27 mouse cellular contexts compared by ENCODE assay signal in the genomic region with DNA sequence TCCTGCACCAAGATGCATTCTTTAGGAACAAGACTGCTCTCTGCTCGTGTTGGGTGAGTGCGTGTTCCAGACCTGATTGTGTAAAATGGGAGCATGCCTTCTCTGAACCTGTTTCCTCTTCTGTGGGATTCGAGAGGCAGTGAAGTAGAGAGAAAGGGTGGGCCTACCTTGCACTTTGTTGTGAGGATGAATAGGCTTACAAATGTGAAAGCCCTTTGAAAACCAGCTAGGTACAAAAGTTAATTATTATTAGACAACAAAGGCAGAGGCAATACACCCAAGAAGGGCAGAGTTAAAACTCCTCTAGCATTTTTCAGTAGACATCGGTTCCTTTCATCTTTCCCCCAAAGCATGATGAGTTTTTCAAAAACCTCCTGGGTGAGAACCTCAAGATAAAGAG. TPM values are rescaled to one million over a fixed set of nuclear protein-coding genes. Genes with fewer than 3 reads are reported as not detected.
DNase-seq lines count a peak whose midpoint lies in the region; ATAC-seq and TF ChIP-seq lines count a peak whose summit lies in the region.
"Had no signal": no experiment of that assay in that cellular context is flagged by ENCODE, and none has a peak within 500 bp of the region (broad histone marks: within the 10 kb centered on the region; RNA-seq: fewer than 3 reads in every experiment).

No protein-coding gene starts in this region.

- H3K9me3 ChIP-seq in intestine, embryonic 16.5 days (ENCODE audit: control insufficient read depth, low read length) = no peaks in the 10 kb centered on the region
- no peaks in the 10 kb centered on the region for H3K9me3 ChIP-seq in kidney, postnatal 0 days (replicated peaks; ENCODE audit: low read length)
- no peaks in the 10 kb centered on the region for H3K9me3 ChIP-seq in stomach, embryonic 15.5 days
- H3K9me3 ChIP-seq in limb, embryonic 10.5 days (replicated peaks) = no peaks in the 10 kb centered on the region
- H3K9me3 ChIP-seq in forebrain, embryonic 14.5 days (replicated peaks; ENCODE audit: control insufficient read depth, low read length) = no peaks in the 10 kb centered on the region
- H3K9me3 ChIP-seq: embryonic facial prominence, embryonic 13.5 days; forebrain, embryonic 15.5 days; G1E; heart, embryonic 12.5 days; hindbrain, embryonic 10.5 days; limb, embryonic 15.5 days; liver, embryonic 15.5 days; midbrain, embryonic 10.5 days had no signal

- DNase-seq in kidney, adult 2 months = peak; percentile 80
- DNase-seq in kidney, postnatal 0 days (ENCODE audit: low spot score) = peak; percentile 64
- no peak for DNase-seq in limb, embryonic 10.5 days (ENCODE audit: low spot score)
- DNase-seq in cerebellum, adult 9-11 months = no peak
- no peak for DNase-seq in forebrain, embryonic 14.5 days (ENCODE audit: low spot score)
- DNase-seq: adrenal gland, adult 8-10 months; B cell, adult 2 months; cerebellum, adult 18-20 months; cerebellum, postnatal 36 days; embryo, embryonic 11 days; gastrocnemius, postnatal 25 days; heart, adult 18-20 months; heart, postnatal 10 days; lung, postnatal 4 days; thymus, postnatal 25 days had no signal

- no peak overlapping the region for H3K4me2 ChIP-seq in intestine, embryonic 16.5 days (ENCODE audit: low read depth, low read length)
- H3K4me2 ChIP-seq in kidney, postnatal 0 days (ENCODE audit: low read length) = peak overlapping the region; percentile 25; the same call in 1 of the 2 replicates
- H3K4me2 ChIP-seq in stomach, embryonic 15.5 days = no peak overlapping the region
- H3K4me2 ChIP-seq in forebrain, embryonic 14.5 days (ENCODE audit: low read length) = no peak overlapping the region
- H3K4me2 ChIP-seq: embryonic facial prominence, embryonic 13.5 days; forebrain, embryonic 15.5 days; heart, embryonic 12.5 days; limb, embryonic 15.5 days; liver, embryonic 15.5 days had no signal

- TF ChIP-seq CTCF in kidney, adult 2 months (conservative IDR thresholded peaks at IDR 0.05; ENCODE audit: insufficient read depth, insufficient read length, low read depth, low read length) = no peak
- no peak for TF ChIP-seq CTCF in kidney, postnatal 0 days (IDR thresholded peaks at IDR 0.05; ENCODE audit: low read depth)

- no peak overlapping the region for H3K4me3 ChIP-seq in intestine, embryonic 16.5 days (ENCODE audit: low read length)
- H3K4me3 ChIP-seq in kidney, adult 2 months (ENCODE audit: insufficient read depth, low read depth, low read length) = no peak overlapping the region
- H3K4me3 ChIP-seq in kidney, postnatal 0 days (replicated peaks; ENCODE audit: low read depth, low read length) = no peak overlapping the region
- H3K4me3 ChIP-seq in stomach, embryonic 15.5 days (replicated peaks) = no peak overlapping the region
- H3K4me3 ChIP-seq in limb, embryonic 10.5 days = no peak overlapping the region
- H3K4me3 ChIP-seq in forebrain, embryonic 14.5 days (ENCODE audit: low read depth, low read length) = no peak overlapping the region
- H3K4me3 ChIP-seq: embryonic facial prominence, embryonic 13.5 days; forebrain, embryonic 15.5 days; heart, embryonic 12.5 days; hindbrain, embryonic 10.5 days; limb, embryonic 15.5 days; liver, embryonic 15.5 days; midbrain, embryonic 10.5 days had no signal

- 54% methylated on average over 4 of the region's 4 CpGs for WGBS in intestine, embryonic 16.5 days
- WGBS in kidney, adult 2 months = 37% methylated on average over 4 of the region's 4 CpGs
- 46% methylated on average over 4 of the region's 4 CpGs for WGBS in kidney, postnatal 0 days
- WGBS in stomach, embryonic 15.5 days = 59% methylated on average over 4 of the region's 4 CpGs
- 80% methylated on average over 4 of the region's 4 CpGs for WGBS in limb, embryonic 10.5 days
- WGBS in forebrain, embryonic 14.5 days = 32% methylated on average over 4 of the region's 4 CpGs

- peak; percentile 71 for ATAC-seq in intestine, embryonic 16.5 days
- no peak; the same call in 1 of the 2 replicates for ATAC-seq in kidney, postnatal 0 days (replicated peaks; ENCODE audit: low FRiP score, low read depth)
- ATAC-seq in stomach, embryonic 15.5 days (ENCODE audit: insufficient read depth, low FRiP score, low read depth) = no peak
- no peak for ATAC-seq in forebrain, embryonic 14.5 days
- ATAC-seq: activated CD4-positive, CD25-positive, alpha-beta regulatory T cell, adult 4 months; forebrain, embryonic 15.5 days had no signal

- no peak for TF ChIP-seq POLR2A in kidney, adult 2 months (IDR thresholded peaks at IDR 0.05; ENCODE audit: low read depth, low read length)

- peaks cover 27% of the 10 kb centered on the region for H3K27me3 ChIP-seq in intestine, embryonic 16.5 days (replicated peaks; ENCODE audit: control insufficient read depth, insufficient read depth, low read length)
- no peaks in the 10 kb centered on the region for H3K27me3 ChIP-seq in kidney, adult 2 months (replicated peaks; ENCODE audit: control insufficient read depth, insufficient read depth, low read length)
- H3K27me3 ChIP-seq in kidney, postnatal 0 days (ENCODE audit: insufficient read depth, low read length) = peaks cover 8% of the 10 kb centered on the region; the same call in 1 of the 2 replicates
- H3K27me3 ChIP-seq in stomach, embryonic 15.5 days (replicated peaks) = peaks cover 28% of the 10 kb centered on the region
- H3K27me3 ChIP-seq in limb, embryonic 10.5 days (ENCODE audit: low read depth, poor library complexity, severe bottlenecking) = peaks cover 59% of the 10 kb centered on the region
- H3K27me3 ChIP-seq in forebrain, embryonic 14.5 days (replicated peaks; ENCODE audit: control insufficient read depth, insufficient read depth, low read length) = peaks cover 37% of the 10 kb centered on the region

- no peaks in the 10 kb centered on the region for H3K36me3 ChIP-seq in intestine, embryonic 16.5 days (ENCODE audit: control insufficient read depth, insufficient read depth, low read length)
- H3K36me3 ChIP-seq in kidney, adult 2 months (ENCODE audit: control insufficient read depth, insufficient read depth, low read length) = no peaks in the 10 kb centered on the region
- no peaks in the 10 kb centered on the region for H3K36me3 ChIP-seq in kidney, postnatal 0 days (ENCODE audit: insufficient read depth, low read length)
- no peaks in the 10 kb centered on the region for H3K36me3 ChIP-seq in stomach, embryonic 15.5 days
- H3K36me3 ChIP-seq in limb, embryonic 10.5 days = no peaks in the 10 kb centered on the region
- no peaks in the 10 kb centered on the region for H3K36me3 ChIP-seq in forebrain, embryonic 14.5 days (ENCODE audit: control insufficient read depth, insufficient read depth, low read length)
- H3K36me3 ChIP-seq: embryonic facial prominence, embryonic 13.5 days; forebrain, embryonic 15.5 days; G1E; heart, embryonic 12.5 days; hindbrain, embryonic 10.5 days; limb, embryonic 15.5 days; liver, embryonic 15.5 days; midbrain, embryonic 10.5 days had no signal

- 0 out of 2 replicates have a peak overlapping the region, but pooled peaks have one; percentile 43 for H3K27ac ChIP-seq in intestine, embryonic 16.5 days (ENCODE audit: low read length)
- H3K27ac ChIP-seq in kidney, adult 2 months (ENCODE audit: insufficient read depth, low read depth, low read length) = peak overlapping the region; percentile 91
- peak overlapping the region; percentile 87 for H3K27ac ChIP-seq in kidney, postnatal 0 days
- H3K27ac ChIP-seq in stomach, embryonic 15.5 days = peak overlapping the region; percentile 52; the same call in 1 of the 2 replicates
- no peak overlapping the region for H3K27ac ChIP-seq in limb, embryonic 10.5 days
- no peak overlapping the region for H3K27ac ChIP-seq in forebrain, embryonic 14.5 days (ENCODE audit: low read depth, low read length)
- H3K27ac ChIP-seq: embryonic facial prominence, embryonic 13.5 days; forebrain, embryonic 15.5 days; hindbrain, embryonic 10.5 days; limb, embryonic 15.5 days; liver, embryonic 15.5 days; midbrain, embryonic 10.5 days had no signal

- no peak overlapping the region for H3K9ac ChIP-seq in intestine, embryonic 16.5 days (ENCODE audit: low read depth, low read length)
- no peak overlapping the region for H3K9ac ChIP-seq in kidney, postnatal 0 days (ENCODE audit: low read depth, low read length)
- H3K9ac ChIP-seq in stomach, embryonic 15.5 days = no peak overlapping the region
- H3K9ac ChIP-seq in forebrain, embryonic 14.5 days (ENCODE audit: low read length) = no peak overlapping the region
- H3K9ac ChIP-seq: embryonic facial prominence, embryonic 13.5 days; forebrain, embryonic 15.5 days; heart, embryonic 12.5 days; limb, embryonic 15.5 days; liver, embryonic 15.5 days had no signal

- peaks cover 22% of the 10 kb centered on the region for H3K4me1 ChIP-seq in intestine, embryonic 16.5 days (ENCODE audit: control insufficient read depth, insufficient read depth, low read length)
- H3K4me1 ChIP-seq in kidney, adult 2 months (ENCODE audit: control insufficient read depth, insufficient read depth, low read length) = peaks cover 34% of the 10 kb centered on the region
- H3K4me1 ChIP-seq in kidney, postnatal 0 days (replicated peaks; ENCODE audit: insufficient read depth, low read length) = peaks cover 12% of the 10 kb centered on the region
- H3K4me1 ChIP-seq in stomach, embryonic 15.5 days = peaks cover 9% of the 10 kb centered on the region
- peaks cover 10% of the 10 kb centered on the region for H3K4me1 ChIP-seq in limb, embryonic 10.5 days
- H3K4me1 ChIP-seq in forebrain, embryonic 14.5 days (ENCODE audit: control insufficient read depth, insufficient read depth, low read length) = peaks cover 4% of the 10 kb centered on the region; the same call in 1 of the 2 replicates
- H3K4me1 ChIP-seq: liver, embryonic 15.5 days had no signal

RNA-seq across cellular contexts. Expression of a gene that starts 3.2 kb away (rescaled TPM):
- polyA plus RNA-seq in intestine, embryonic 16.5 days (2015; fragmentation: Nextera tagmentation; extraction: Ambion mirVana) = 0.92 and 0.99 TPM in 2 replicates
- polyA plus RNA-seq in kidney, adult 2 months (2012; rRNA removed) = 74.3 and 77.6 TPM in 2 replicates
- 116 and 120 TPM in 2 replicates for polyA plus RNA-seq in kidney, postnatal 0 days (2015; fragmentation: Nextera tagmentation; extraction: Ambion mirVana)
- 0.18 and 0.60 TPM in 2 replicates for polyA plus RNA-seq in stomach, embryonic 15.5 days (2015; fragmentation: Nextera tagmentation; extraction: Ambion mirVana)
- 0.39 and 0.72 TPM in 2 replicates for polyA plus RNA-seq in limb, embryonic 10.5 days (2016; fragmentation: Nextera tagmentation; extraction: Ambion mirVana)
- not detected in 2 replicates for polyA plus RNA-seq in forebrain, embryonic 14.5 days (2014; fragmentation: Nextera tagmentation; extraction: Ambion mirVana)
- polyA plus RNA-seq: activated CD4-positive, CD25-positive, alpha-beta regulatory T cell, adult 4 months; G1E; heart, embryonic 12.5 days; lung, embryonic 16.5 days had no signal

Comparison
In these comparisons a context has a peak if more than half of its experiments do, and no peak if none do; other contexts are left out.
1. H3K27ac ChIP-seq: peak in intestine, embryonic 16.5 days (single experiment), kidney, adult 2 months (single experiment), kidney, postnatal 0 days (single experiment) and stomach, embryonic 15.5 days (single experiment); none in limb, embryonic 10.5 days (single experiment) and forebrain, embryonic 14.5 days (single experiment).
2. DNase-seq: peak in kidney, adult 2 months (single experiment) and kidney, postnatal 0 days (single experiment); none in limb, embryonic 10.5 days (single experiment), cerebellum, adult 9-11 months (single experiment) and forebrain, embryonic 14.5 days (single experiment).
3. RNA of a gene that starts 3.2 kb away (polyA plus RNA-seq): 116 to 120 TPM in kidney, postnatal 0 days and 74.3 to 77.6 TPM in kidney, adult 2 months; 0.92 to 0.99 TPM in intestine, embryonic 16.5 days, 0.18 to 0.60 TPM in stomach, embryonic 15.5 days, 0.39 to 0.72 TPM in limb, embryonic 10.5 days and not detected in forebrain, embryonic 14.5 days; every median in the first group is over 10 times any median in the second.